Mouse (Mus musculus): ENCODE results near the gene Tenm4.

Gene Tenm4

DNA sequence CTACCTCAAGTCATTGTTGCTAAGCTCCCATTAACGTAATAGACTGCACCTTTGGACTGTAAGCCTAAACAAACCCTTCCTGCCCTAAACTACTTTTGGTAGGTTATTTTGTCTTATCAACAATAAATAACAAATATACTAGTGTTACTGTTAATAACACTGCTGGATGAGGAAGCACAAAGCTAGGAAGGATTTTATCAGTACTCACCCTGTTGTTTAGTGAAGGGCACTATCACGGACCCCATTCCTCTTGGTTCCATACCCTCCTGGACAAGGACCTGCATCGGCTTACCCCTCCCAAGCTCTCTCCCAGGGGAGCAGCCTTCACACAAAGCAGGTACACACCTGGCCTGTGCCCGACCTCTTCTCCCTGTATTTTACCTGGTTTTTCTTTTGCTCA lies 611.6 kb downstream of the Tenm4 start:
- no peak for ATAC-seq (ENCODE audit: insufficient number of reproducible peaks, low FRiP score, low TSS enrichment)

- no peak for ATAC-seq (ENCODE audit: insufficient number of reproducible peaks, low FRiP score, low TSS enrichment)
These were observed 614.8 kb downstream of the Tenm4 start for GRCm38 (mm10) chr7:96785808-96786207.

DNA sequence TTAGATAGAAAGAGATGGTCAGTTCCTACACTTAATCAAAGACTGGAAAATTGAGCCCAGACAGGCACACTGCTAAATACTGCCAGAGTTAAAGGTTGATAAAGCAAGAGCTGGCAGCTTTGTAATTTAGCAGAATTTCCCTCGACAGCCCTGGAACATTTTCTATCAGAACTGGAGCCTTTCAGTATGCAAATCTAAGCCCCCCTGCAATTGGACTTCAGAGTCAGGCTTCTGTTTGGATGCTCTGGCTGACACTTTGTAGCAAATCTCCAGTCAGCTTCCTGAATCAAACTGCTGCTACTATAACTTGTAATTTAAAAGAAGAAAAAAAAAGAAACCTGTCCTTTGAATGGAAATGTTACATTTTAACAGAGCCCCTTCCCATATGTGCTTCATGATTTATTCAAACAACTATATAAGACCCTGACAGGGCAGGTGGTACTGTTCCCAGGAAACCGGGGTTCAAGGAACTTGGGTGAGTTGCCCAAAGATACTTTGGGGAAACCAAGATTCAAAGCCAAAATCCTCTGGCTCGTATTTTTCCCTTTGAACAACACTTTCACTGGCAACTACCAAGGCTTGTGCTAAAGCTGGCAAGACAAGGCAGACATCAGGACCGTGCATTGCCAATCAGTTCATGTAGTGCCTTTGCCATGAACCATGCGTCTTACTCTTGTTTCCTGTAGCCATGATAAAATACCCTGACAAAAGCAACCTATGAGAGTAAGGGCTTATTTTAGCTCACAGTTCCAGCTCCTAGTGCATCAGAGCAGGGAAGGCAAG lies 615.4 kb downstream of the Tenm4 start:
- ATAC-seq (ENCODE audit: insufficient number of reproducible peaks, low FRiP score, low TSS enrichment): no peak

DNA sequence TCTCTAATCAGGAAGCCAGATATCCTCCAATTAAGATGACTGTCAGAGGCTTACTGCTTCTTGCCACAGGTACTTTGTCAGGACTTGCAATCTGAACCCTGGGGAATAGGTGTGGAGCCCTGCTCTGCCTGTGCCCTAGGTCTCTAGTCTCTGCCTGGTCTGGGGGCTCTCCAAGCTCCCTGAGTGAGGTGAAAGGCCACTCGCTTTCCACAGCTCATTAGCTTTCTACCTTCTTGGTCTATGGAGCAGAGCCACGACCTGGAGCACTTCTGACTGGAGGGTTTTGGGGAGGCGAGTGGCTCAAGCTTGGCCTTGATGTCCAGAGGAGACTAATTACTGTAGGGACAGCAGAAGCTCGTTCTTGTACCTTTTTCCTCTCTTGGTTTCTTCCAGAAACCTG lies 617.1 kb downstream of the Tenm4 start:
- no peak for ATAC-seq (ENCODE audit: insufficient number of reproducible peaks, low FRiP score, low TSS enrichment)

GRCm38 (mm10) chr7:96790326-96790725 lies 619.3 kb downstream of the Tenm4 start:
- ATAC-seq (ENCODE audit: insufficient number of reproducible peaks, low FRiP score, low TSS enrichment): no peak

DNA sequence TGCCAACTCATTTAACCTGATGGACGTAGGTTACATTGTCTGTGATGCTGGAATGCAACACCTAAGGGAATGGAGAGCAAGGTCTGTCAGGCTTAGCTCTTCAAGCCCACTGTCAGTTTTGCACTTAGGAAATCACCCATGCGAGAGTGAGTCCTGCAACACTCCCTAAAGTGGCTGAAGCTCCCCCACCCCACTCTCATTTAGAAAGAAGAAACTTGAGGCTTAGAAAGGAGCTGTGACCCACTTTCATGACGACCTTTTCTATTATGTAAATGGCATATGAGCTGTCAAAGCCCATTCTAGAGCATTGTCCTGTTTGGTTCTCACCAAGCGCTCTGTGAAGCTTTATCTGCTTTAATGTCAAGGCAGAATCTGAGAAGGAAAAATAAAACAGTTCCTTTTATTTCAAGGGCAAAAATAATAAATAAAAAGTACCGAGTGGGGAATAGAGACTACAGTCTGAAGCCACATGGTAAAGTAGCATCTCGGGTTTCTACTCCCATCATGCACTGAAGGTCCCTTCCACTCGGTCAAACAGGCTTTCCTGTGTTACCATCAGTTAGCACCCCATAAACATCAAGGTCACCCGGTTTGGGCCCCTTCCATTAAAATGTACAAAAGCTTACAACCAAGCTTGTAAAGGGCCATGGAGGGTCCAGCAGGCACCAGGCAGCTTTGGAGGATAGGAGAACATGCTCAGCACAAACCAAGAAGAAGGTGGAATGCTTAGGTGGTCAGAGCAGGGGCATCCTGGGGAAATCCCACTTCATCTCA lies 621.6 kb downstream of the Tenm4 start:
- ATAC-seq (ENCODE audit: insufficient number of reproducible peaks, low FRiP score, low TSS enrichment): no peak

DNA sequence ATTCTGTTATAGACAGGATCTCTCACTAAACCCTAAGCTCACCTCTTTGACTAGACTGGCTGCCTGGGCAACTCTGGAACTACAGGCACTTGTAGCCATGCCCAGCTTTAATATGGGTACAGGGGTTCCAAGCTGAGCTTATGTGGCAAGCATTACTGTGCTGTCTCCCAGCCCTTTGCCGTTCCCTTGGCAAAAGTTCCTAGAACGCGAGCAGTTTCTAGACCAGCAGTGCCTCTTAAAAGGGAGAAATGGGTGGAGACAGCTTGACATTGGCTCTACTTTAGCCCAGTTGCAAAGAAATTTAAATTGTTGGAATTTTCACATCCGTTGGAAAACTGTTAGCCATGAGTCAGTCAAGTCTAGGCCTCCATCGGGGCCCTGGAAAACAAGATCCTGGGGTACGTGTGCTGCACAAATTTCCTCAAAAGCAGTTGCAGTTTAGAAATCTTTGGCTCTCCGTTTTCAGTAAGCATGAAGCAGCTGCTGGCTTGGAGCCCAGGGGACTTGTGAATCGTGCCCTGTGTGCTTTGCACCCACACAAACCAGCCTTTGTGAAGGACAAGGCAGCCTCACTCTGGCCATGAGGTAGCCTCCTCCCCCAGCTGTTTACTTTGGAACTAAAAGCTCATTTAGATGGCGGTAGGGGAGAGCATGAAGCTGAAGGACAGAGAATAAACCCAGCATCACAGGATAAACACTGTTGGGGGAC lies 625.1 kb downstream of the Tenm4 start:
- no peak for ATAC-seq (ENCODE audit: insufficient number of reproducible peaks, low FRiP score, low TSS enrichment)

- no peak for ATAC-seq (ENCODE audit: insufficient number of reproducible peaks, low FRiP score, low TSS enrichment)
These were observed 625.9 kb downstream of the Tenm4 start for GRCm38 (mm10) chr7:96796788-96797485.

- ATAC-seq (ENCODE audit: insufficient number of reproducible peaks, low FRiP score, low TSS enrichment): no peak
These were observed 626.8 kb downstream of the Tenm4 start for GRCm38 (mm10) chr7:96797716-96798332.

GRCm38 (mm10) chr7:96799816-96800215 lies 628.8 kb downstream of the Tenm4 start:
- no peak for ATAC-seq (ENCODE audit: insufficient number of reproducible peaks, low FRiP score, low TSS enrichment)

DNA sequence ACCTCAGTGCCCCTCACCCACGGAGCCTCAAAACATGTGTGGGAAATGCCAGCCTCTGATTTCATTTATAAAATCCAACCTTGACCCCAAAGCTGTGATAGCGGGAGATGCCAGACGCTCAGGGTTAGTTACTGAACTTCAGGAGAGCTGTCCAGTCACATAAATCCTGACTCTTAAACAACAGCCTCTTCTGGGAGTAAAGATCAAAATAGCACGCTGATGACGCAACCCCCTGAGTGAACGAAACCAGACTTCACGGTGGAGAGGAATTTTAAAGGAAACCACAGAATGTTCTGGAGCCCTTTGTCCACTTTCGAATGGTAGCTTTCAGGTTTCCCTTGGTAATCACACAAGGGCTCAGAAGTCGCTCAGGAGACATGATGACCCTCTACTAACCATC lies 630.3 kb downstream of the Tenm4 start:
- ATAC-seq (ENCODE audit: insufficient number of reproducible peaks, low FRiP score, low TSS enrichment): no peak

GRCm38 (mm10) chr7:96802216-96802615 lies 631.2 kb downstream of the Tenm4 start:
- ATAC-seq (ENCODE audit: insufficient number of reproducible peaks, low FRiP score, low TSS enrichment): no peak

DNA sequence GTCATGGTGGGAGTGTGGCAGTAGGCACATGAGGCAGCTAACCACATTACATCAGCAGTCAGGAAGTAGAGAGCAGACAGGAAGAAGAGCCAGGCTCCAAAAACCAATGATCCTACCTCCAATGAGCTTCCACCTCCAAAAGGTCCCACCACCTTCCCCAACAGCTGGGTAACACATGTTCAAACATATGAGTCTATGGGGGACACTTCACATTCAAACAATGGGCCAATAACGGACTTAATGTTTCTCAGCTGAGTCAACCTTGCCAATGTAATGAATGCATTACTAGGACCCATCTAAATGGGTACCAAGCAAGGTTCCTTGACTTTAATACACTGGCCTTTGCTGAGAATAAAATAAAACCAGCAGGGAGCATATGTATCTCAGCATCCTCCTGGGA lies 635.5 kb downstream of the Tenm4 start:
- ATAC-seq (ENCODE audit: insufficient number of reproducible peaks, low FRiP score, low TSS enrichment): no peak

- no peak for ATAC-seq (ENCODE audit: insufficient number of reproducible peaks, low FRiP score, low TSS enrichment)
These were observed 636.4 kb downstream of the Tenm4 start for GRCm38 (mm10) chr7:96807281-96808058.

GRCm38 (mm10) chr7:96808059-96808646 lies 637.1 kb downstream of the Tenm4 start:
- no peak for ATAC-seq (ENCODE audit: insufficient number of reproducible peaks, low FRiP score, low TSS enrichment)

GRCm38 (mm10) chr7:96811691-96812090 lies 640.6 kb downstream of the Tenm4 start:
- no peak for ATAC-seq (ENCODE audit: insufficient number of reproducible peaks, low FRiP score, low TSS enrichment)

DNA sequence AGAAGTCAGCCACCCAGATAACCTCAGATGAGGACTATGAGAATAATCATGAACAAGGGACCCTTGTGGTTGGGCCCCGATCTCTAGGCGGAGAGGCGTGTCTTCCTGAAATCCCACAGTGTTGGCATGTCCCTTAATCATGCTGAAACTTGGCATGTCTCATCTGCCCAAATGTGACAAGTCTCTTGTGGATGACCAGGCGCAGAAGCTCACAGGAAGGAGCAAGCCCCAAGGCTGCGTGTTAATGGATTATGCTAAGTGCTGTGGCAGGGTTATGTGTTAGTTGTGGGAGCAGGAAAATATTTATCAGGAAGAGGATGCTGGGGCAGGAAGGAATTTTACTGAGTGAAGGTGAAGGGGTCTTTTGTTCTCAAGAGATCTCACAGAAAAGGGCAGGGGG lies 642.0 kb downstream of the Tenm4 start:
- ATAC-seq (ENCODE audit: insufficient number of reproducible peaks, low FRiP score, low TSS enrichment): no peak

DNA sequence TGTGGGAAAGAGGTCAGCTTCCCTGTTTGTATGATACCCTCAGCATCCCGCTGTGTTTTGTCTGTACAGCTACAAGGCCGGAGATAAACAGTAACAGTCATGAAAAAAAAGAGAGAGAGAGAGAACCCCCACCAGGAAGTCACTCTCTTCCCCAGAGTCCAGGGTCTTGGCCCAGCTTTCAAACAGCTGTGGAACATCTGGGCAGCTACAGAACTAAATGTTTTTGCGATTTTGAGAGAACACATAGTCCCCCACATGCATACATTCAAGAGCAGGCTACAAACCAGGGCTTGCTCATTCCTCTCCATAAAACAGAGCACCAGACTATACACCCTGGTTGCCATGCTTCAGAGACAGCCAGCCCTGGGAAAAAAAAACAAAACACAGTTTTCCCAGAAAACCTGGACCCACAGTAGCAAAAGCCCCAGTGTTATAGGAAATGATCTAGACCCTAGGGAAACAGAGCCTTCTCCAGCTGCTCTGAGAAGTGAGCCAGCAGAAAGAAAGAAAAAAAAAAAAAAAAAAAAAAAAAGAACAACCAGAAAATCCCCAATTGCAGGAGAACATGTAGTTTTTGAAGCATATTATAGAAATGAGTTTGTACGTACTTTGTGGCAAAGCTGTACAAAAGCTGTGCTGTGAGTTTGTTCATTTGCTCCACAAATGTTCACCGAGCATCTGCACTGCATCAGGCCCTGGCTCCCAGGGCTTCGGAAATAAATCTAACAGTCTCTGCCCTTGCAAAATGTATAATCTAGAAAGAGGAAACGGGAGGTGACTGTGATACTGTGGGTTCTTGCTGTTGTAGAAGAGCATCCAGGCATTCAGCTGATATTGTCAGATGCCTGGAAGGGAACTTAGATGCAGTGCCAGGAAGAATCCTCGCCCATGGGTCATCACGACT lies 642.7 kb downstream of the Tenm4 start:
- ATAC-seq (ENCODE audit: insufficient number of reproducible peaks, low FRiP score, low TSS enrichment): no peak
